Mouse (Mus musculus): ENCODE measurements around the gene Slc6a6.

Slc6a6 gene

GRCm38 (mm10) chr6:91720588-91721214 is 36.8 kb downstream of the Slc6a6 start:
- DNase-seq (ENCODE audit: inconsistent ontology term): no peak

DNA sequence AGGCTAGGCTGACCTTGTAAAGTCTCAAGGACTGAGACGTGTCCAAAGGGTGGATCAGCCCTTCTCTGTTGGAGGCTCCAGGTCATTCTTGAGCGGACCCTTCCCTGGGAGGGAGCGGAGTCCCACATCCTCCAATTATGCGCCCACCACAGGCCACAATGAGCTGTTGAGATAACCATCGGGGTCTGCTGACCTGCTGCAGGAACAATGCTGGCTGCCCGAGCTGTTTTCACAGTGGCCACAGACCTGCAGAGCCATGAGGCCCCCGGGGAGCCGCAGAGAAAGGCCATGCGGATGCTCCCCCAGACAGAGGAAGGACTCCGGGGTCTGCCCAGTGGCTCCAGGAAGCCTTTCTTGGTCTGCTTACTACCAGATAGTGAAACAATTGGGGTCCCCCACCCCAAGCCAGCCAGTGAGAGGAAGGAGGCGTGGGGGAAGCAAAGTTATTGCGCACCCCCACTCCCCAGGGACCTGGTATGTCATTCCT is 37.4 kb downstream of the Slc6a6 start:
- no peak for DNase-seq (ENCODE audit: inconsistent ontology term)

GRCm38 (mm10) chr6:91727361-91727760 is 43.5 kb downstream of the Slc6a6 start:
- DNase-seq (ENCODE audit: inconsistent ontology term): peak; percentile 29

DNA sequence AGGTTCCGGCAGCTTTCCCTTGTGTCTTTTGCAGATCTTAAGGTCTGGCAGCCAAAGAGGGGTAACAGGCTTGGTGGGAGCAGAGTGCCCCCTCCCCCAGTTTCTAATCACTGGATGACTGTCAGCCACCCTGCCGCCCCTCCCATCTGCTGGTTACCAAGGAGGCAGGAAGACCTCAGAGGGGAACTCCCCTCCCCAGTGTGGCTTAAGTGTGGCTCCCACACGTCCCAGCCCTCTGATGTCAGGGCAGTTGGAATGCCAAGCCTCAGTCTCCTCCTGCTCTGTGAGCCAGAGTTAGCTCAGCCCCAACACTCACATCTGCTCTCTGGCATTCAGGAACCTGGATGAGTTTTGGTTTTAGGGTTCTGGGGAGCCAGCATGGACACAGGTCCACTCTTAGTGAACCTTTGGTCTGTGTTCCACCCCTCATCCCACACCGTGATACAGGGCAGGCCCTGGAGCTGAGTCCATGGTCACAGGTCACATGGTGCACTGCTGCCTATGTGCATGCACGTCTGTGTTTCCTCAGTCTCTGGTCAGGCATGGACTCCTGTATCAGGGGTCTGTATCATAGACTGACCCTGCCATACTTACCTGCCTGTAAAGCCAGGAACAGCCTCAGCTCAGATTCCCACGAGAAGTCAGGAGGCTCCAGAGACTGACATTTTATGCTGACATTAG is 45.2 kb downstream of the Slc6a6 start:
- peak; percentile 69 for DNase-seq (ENCODE audit: inconsistent ontology term)

- peak; percentile 98 for DNase-seq (ENCODE audit: inconsistent ontology term)
These were observed 45.8 kb downstream of the Slc6a6 start for GRCm38 (mm10) chr6:91729677-91730127.

DNA sequence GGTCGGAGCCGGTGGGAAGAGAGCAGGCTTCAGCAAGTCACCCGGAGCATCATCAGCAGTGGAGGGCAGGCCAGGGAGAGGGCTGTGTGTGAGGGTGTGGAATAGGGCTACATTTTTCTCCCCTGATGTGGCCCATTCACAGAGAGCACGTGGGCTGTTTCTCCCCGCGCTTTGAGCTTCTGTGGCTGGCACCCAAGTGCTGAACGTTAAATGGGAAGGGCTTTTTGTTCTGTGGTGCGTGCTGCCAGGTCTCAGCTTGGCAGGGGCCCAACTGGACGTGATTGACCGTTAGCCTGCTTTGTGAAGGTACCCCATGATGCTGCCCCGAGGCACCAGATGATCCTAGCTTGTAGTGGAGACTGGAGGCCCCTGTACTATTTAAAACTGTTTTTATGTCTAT is 48.3 kb downstream of the Slc6a6 start:
- peak; percentile 92 for DNase-seq (ENCODE audit: inconsistent ontology term)

DNA sequence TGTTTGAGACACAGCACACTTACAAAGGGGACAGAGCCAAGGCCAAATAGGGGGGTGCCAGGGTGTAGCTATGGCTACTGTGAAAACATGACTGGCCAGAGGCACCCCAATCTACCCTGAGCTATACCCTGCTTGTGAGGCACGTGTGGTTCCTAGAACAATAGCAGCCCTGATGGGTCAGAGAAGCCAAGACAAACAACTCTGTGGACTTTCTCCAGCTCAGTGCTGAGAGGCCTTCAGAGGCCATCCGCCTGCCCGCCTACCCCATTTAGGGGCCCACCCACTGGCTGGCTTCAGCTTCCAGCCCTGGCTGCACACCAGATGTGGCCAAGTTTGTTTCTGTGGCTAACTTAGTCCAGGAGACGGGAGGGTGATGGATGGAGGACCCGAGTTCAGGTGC is 52.6 kb downstream of the Slc6a6 start:
- peak; percentile 69 for DNase-seq (ENCODE audit: inconsistent ontology term)

GRCm38 (mm10) chr6:91737451-91737850 is 53.6 kb downstream of the Slc6a6 start:
- no peak for DNase-seq (ENCODE audit: inconsistent ontology term)

- no peak for DNase-seq (ENCODE audit: inconsistent ontology term)
These were observed 54.2 kb downstream of the Slc6a6 start for GRCm38 (mm10) chr6:91738058-91738457.

DNA sequence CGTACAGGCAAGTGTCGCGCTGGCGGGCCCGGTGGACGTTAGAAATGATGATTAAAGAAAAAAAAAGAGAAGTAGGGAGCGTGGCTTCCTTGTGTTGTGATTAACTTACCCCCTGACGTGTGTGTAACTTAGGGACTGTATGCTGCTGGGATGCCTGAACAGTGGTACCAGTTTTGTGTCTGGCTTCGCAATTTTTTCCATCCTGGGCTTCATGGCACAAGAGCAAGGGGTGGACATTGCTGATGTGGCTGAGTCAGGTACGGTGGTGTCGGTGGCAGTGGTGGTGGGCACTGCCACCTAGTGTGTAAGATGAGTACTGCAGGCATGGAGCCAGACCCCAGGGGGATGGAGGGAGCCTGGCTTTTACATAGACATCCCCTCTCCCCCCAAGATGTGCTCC is 57.2 kb downstream of the Slc6a6 start:
- DNase-seq (ENCODE audit: inconsistent ontology term): peak; percentile 45

DNA sequence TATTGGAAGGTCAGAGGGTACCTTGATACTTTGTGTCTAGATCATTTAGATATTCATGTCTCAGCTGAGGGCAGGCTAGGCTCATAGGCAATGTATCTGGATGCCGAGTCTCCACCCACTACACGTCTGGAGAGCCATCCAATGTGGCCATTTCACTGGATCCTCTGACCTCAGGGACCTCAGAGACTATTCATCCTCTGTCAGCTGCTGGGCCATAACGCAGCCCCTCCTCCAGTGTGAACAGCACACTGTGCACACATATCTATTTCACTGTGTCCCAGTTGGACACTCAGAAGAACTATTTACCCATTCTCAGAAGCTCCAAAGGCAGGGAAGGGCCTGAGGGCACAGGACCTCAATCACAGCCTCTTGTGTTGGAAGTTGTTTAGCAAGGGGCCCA is 58.6 kb downstream of the Slc6a6 start:
- no peak for DNase-seq (ENCODE audit: inconsistent ontology term)

GRCm38 (mm10) chr6:91742995-91743394 is 59.1 kb downstream of the Slc6a6 start:
- DNase-seq (ENCODE audit: inconsistent ontology term): no peak

DNA sequence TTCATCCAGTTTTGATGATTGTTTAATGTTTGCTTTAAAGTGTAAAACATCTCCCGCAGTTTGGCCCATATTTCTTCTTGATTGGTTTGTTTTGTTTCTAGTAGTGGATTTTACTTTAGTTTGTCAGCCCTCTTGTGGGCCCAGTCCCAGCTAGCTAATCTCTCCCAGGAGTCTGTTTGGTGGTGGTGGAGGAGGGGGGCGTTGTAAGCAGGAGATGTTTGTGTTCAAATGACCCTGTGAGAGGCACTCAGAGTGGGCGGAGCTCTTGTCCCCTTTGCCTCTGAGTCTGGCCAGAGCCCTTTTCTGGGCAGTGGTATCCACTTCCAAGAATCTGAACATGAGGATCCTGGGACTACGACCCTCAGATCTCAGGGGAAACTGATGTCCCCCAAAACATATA is 60.0 kb downstream of the Slc6a6 start:
- no peak for DNase-seq (ENCODE audit: inconsistent ontology term)

DNA sequence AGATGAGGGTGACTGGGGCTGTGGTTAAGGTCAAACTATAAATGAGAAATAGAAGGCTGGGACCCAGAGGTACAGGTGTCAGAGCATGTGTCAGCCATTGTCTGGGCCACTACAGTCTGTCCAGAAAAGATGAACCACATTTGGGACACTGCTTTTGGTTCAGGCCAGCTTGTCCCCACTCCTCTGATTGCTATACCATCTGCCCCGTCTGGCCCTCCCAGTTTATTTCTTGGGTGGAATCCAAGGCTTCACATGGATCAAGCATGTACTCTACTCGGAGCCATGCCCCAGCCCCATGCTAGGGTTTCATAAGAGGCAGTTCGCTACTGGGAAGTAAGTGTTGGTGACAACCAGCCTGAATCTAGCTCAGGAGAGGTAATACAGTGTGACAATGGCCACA is 61.4 kb downstream of the Slc6a6 start:
- DNase-seq (ENCODE audit: inconsistent ontology term): no peak

- DNase-seq (ENCODE audit: inconsistent ontology term): no peak
These were observed 62.2 kb downstream of the Slc6a6 start for GRCm38 (mm10) chr6:91745947-91746582.

DNA sequence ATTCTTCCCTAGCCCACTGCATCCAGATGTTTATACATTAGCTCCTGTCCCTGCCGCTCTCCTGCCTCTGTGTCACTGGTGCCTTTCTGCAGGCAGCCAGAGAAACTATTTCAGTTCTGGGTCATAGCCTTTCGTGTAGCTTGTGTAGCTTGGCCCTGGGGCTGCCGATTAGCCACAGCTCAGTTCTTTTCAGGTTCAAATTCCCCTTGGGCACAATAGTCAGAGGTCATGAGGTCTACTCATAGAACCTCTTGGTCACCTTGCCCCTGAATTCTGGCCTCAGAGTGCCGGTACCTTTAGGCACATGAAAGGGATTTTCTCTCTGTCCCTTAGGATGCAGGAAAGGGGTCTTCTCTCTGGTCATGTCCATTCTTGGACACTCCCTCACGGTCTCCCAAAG is 62.9 kb downstream of the Slc6a6 start:
- DNase-seq (ENCODE audit: inconsistent ontology term): no peak

DNA sequence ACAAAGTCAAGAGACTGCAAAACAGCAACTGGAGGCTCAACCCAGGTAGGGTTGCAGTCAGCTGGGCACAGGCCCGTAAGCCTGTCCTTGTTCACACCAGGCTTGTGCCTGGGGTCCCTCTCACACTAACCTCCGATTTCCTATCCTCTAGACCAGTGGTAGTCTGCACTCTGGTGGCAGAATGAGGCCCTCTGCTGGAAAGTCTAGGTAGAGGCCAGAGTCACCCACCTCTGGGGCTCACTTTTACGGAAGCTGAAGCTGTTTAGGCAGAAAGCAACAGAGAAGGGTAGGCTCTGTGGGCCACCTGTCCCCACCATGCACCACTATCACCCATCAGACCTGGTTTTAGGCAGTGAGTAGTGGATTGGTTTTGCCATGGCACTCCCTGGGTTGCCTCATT is 67.1 kb downstream of the Slc6a6 start:
- no peak for DNase-seq (ENCODE audit: inconsistent ontology term)

DNA sequence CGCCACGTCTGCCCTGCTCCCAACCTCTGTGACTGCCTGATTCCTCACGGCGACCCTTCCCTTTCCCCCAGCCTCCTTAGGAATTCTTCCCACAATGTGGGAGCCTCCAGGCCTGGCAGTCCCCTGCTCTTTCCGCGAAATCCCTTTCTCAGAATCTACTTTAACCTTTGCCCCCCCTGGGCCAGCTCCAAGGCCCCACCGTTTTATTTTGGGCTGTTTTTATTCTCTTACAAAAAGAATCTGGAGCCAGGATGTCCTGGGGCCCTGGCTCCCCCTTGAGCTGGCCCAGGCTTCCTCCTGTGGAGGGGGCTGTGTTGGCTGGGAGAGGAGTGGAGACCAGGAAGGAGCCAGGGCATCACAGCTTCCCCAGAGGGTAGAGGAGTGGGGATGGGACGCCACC is 69.0 kb downstream of the Slc6a6 start:
- no peak for DNase-seq (ENCODE audit: inconsistent ontology term)

DNA sequence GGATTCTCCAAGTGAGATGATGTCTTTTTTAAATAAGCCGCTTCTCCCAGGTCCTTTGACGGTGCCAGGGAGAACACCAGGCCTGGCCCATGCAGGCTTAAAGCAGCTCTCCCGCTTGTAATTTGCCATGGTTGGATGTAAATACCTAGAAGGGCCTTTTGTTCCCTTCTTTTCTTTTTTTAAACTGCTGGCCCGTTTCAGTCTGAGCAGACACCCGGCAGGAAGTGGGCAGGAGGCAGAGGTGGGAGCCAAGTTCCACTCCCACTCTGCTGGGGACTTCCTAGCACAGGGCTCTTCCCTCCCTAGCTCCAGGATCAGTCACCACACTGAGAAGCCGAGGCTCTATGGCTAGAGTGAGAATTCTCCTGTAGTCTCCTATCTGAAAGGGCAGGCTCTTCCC is 70.2 kb downstream of the Slc6a6 start:
- no peak for DNase-seq (ENCODE audit: inconsistent ontology term)

DNA sequence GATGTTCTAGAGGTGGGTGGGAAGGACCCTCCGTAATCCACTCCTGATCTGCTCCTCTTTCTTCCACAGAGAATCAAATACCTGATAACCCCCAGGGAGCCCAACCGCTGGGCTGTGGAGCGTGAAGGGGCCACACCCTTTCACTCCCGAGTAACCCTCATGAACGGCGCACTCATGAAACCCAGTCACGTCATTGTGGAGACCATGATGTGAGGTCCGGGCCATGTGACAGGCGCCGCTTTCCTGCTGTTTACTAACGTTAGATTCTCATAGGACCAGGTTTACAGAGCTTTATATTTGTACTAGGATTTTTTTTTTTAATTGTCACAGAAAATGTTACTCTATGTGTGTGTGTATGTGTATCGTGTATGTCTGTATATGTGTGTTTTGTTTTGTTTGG is 71.0 kb downstream of the Slc6a6 start:
- no peak for DNase-seq (ENCODE audit: inconsistent ontology term)

GRCm38 (mm10) chr6:91762051-91762742 is 78.3 kb downstream of the Slc6a6 start:
- no peak for DNase-seq (ENCODE audit: inconsistent ontology term)

- no peak for DNase-seq (ENCODE audit: inconsistent ontology term)
These were observed 83.7 kb downstream of the Slc6a6 start for GRCm38 (mm10) chr6:91767550-91767949.
